ENCODE assay signal across 9 mouse cellular contexts in the genomic region with DNA sequence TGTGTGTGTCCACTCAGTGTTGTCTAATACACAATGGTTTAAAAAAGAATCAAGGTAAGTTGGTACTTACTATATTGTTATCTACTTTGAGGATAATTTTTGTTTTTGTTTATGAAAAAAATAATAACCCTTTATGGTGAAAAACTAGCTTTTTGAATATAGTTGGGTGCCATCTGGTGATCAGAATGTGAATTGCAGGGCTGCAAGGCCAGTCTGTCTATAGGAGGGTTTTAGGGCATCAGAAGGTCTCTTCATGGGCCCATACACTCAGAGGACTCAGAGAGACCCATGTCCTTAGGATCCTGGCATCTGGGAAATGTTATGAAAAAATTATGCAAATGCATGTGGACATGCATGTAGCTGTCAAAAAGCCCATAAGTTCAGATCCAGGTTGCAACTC. TPM values are rescaled to one million over a fixed set of nuclear protein-coding genes. Genes with fewer than 3 reads are reported as not detected.
DNase-seq lines count a peak whose midpoint lies in the region; ATAC-seq and TF ChIP-seq lines count a peak whose summit lies in the region.
"Had no signal": no experiment of that assay in that cellular context is flagged by ENCODE, and none has a peak within 500 bp of the region (broad histone marks: within the 10 kb centered on the region; RNA-seq: fewer than 3 reads in every experiment).

No protein-coding gene starts in this region.

- H3K27ac ChIP-seq in layer of hippocampus, adult 2 months: no peak overlapping the region
- no peak overlapping the region for H3K27ac ChIP-seq in embryonic facial prominence, embryonic 10.5 days (replicated peaks)
- no peak overlapping the region for H3K27ac ChIP-seq in liver, embryonic 14.5 days
- H3K27ac ChIP-seq: macrophage had no signal

- no peak overlapping the region for H3K9ac ChIP-seq in liver, embryonic 14.5 days (replicated peaks)

- 0 out of 2 replicates have a peak, but pooled peaks cover 4% of the 10 kb centered on the region for H3K27me3 ChIP-seq in embryonic facial prominence, embryonic 10.5 days (replicated peaks; ENCODE audit: low read depth, poor library complexity, severe bottlenecking)
- H3K27me3 ChIP-seq in liver, embryonic 14.5 days (ENCODE audit: control insufficient read depth, insufficient read depth, low read length): no peaks in the 10 kb centered on the region

- no peak overlapping the region for H3K4me2 ChIP-seq in liver, embryonic 14.5 days (ENCODE audit: low read depth)

- H3K9me3 ChIP-seq in embryonic facial prominence, embryonic 10.5 days: no peaks in the 10 kb centered on the region
- no peaks in the 10 kb centered on the region for H3K9me3 ChIP-seq in liver, embryonic 14.5 days (ENCODE audit: control insufficient read depth, low read length)

- no peaks in the 10 kb centered on the region for H3K4me1 ChIP-seq in embryonic facial prominence, embryonic 10.5 days
- H3K4me1 ChIP-seq in liver, embryonic 14.5 days (replicated peaks; ENCODE audit: control insufficient read depth in 2 of 2, insufficient read depth in 2 of 2, low read length in 1 of 2): no peaks in the 10 kb centered on the region

- H3K4me3 ChIP-seq in layer of hippocampus, adult 2 months: no peak overlapping the region
- H3K4me3 ChIP-seq in embryonic facial prominence, embryonic 10.5 days: no peak overlapping the region
- H3K4me3 ChIP-seq in liver, embryonic 14.5 days (ENCODE audit: insufficient read depth in 1 of 2, low read depth in 2 of 2, low read length in 2 of 2): no peak overlapping the region

- ATAC-seq in liver, embryonic 14.5 days (ENCODE audit: insufficient read depth): no peak

- peak; percentile 18 to 33 for DNase-seq in adrenal gland, adult 18-20 months (ENCODE audit: low spot score in 2 of 2)
- no peak for DNase-seq in adrenal gland, adult 2 months
- peak in 1 of 2 experiments; percentile 39 for DNase-seq in layer of hippocampus, adult 2 months (ENCODE audit: low spot score in 2 of 2)
- DNase-seq in layer of hippocampus, adult 9-11 months: no peak
- peak; percentile 28 for DNase-seq in R1 (ENCODE audit: low read depth, low spot score)
- peak; percentile 21 for DNase-seq in embryonic facial prominence, embryonic 10.5 days (ENCODE audit: low spot score)
- no peak for DNase-seq in liver, embryonic 14.5 days (ENCODE audit: low read depth in 3 of 3, low spot score in 3 of 3)
- DNase-seq in thymus, postnatal 10 days (ENCODE audit: low spot score in 2 of 2): peak; percentile 11 to 37

- TF ChIP-seq EP300 in liver, embryonic 14.5 days (IDR thresholded peaks at IDR 0.05; ENCODE audit: low read depth): no peak

- no peaks in the 10 kb centered on the region for H3K36me3 ChIP-seq in embryonic facial prominence, embryonic 10.5 days (replicated peaks)
- no peaks in the 10 kb centered on the region for H3K36me3 ChIP-seq in liver, embryonic 14.5 days (replicated peaks; ENCODE audit: control insufficient read depth, insufficient read depth, low read depth)

- peak; percentile 91 for TF ChIP-seq CTCF in layer of hippocampus, adult 2 months (conservative IDR thresholded peaks at IDR 0.05)
- TF ChIP-seq CTCF in liver, embryonic 14.5 days (IDR thresholded peaks at IDR 0.05; ENCODE audit: low read depth): peak; percentile 46; the same call in 1 of the 2 replicates

RNA-seq across cellular contexts. Expression of a gene that starts 34.2 kb away (rescaled TPM):
- 100 to 1,000 TPM in 1 of 2 experiments, 10 to 100 TPM in 1; 89.5 to 140 TPM for total RNA-seq in adrenal gland, adult 18-20 months (2021)
- total RNA-seq in adrenal gland, adult 2 months (2021): 100 to 1,000 TPM in 1 of 2 experiments, 10 to 100 TPM in 1; 96.8 to 195 TPM
- 24.3 and 34.2 TPM in 2 replicates for polyA plus RNA-seq in adrenal gland, adult 2 months (2012; rRNA removed)
- total RNA-seq in layer of hippocampus, adult 2 months (2021): 100 to 1,000 TPM; 301 to 311 TPM
- 691 TPM in 2 replicates for polyA plus RNA-seq in embryonic facial prominence, embryonic 10.5 days (2016; fragmentation: Nextera tagmentation; extraction: Ambion mirVana)
- polyA plus RNA-seq in liver, embryonic 14.5 days (2012; rRNA removed): 199 and 227 TPM in 2 replicates
- polyA plus RNA-seq in liver, embryonic 14.5 days (2014; fragmentation: Nextera tagmentation; extraction: Ambion mirVana): 224 and 229 TPM in 2 replicates

RNA-seq across cellular contexts. Expression of a gene that starts 59.4 kb away (rescaled TPM):
- total RNA-seq in adrenal gland, adult 18-20 months (2021): 100 to 1,000 TPM; 233 to 300 TPM
- total RNA-seq in adrenal gland, adult 2 months (2021): 100 to 1,000 TPM; 252 to 337 TPM
- 4.4 and 7.1 TPM in 2 replicates for polyA plus RNA-seq in adrenal gland, adult 2 months (2012; rRNA removed)
- 10 to 100 TPM; 89.7 to 92.3 TPM for total RNA-seq in layer of hippocampus, adult 2 months (2021)
- polyA plus RNA-seq in embryonic facial prominence, embryonic 10.5 days (2016; fragmentation: Nextera tagmentation; extraction: Ambion mirVana): 471 and 531 TPM in 2 replicates
- polyA plus RNA-seq in liver, embryonic 14.5 days (2012; rRNA removed): 80.9 and 128 TPM in 2 replicates
- polyA plus RNA-seq in liver, embryonic 14.5 days (2014; fragmentation: Nextera tagmentation; extraction: Ambion mirVana): 233 and 236 TPM in 2 replicates

Comparison
In these comparisons a context has a peak if more than half of its experiments do, and no peak if none do; other contexts are left out.
1. DNase-seq: peak in adrenal gland, adult 18-20 months (2 of 2), R1 (single experiment), embryonic facial prominence, embryonic 10.5 days (single experiment) and thymus, postnatal 10 days (2 of 2); none in adrenal gland, adult 2 months (single experiment), layer of hippocampus, adult 9-11 months (single experiment) and liver, embryonic 14.5 days (0 of 3).